Mouse (Mus musculus) heart, embryonic 15.5 days (tissue): Measurements from ENCODE around the gene Crk. TPM values are rescaled to one million over a fixed set of nuclear protein-coding genes. Genes with fewer than 3 reads are reported as not detected.

Source experiments
- ATAC-seq: fragments of 200-750 bp; cut with Nextera tagmentation; replicated peaks from 2 replicates; pipeline ENCODE4 v1.8.0; 2017; ENCODE audit warnings: low read depth, moderate TSS enrichment; ENCODE audit not compliant: insufficient number of reproducible peaks, insufficient read depth, low FRiP score
- H3K27ac ChIP-seq: fragments of 300-500 bp; sonication (generic); 2 replicates; pipeline ENCODE4 v1.5.1; 2015; ENCODE audit warnings: mild to moderate bottlenecking, inconsistent platforms
- H3K27me3 ChIP-seq: fragments of 300-500 bp; sonication (generic); 2 replicates; pipeline ENCODE4 v1.6.1; 2015; ENCODE audit warnings: inconsistent platforms
- H3K36me3 ChIP-seq: fragments of 300-500 bp; sonication (generic); 2 replicates; pipeline ENCODE4 v1.6.1; 2015; ENCODE audit warnings: mild to moderate bottlenecking, inconsistent platforms
- H3K4me1 ChIP-seq: fragments of 300-500 bp; sonication (generic); replicated peaks from 2 replicates; pipeline ENCODE4 v1.6.1; 2015; ENCODE audit warnings: inconsistent platforms
- H3K4me2 ChIP-seq: fragments of 300-500 bp; sonication (generic); 2 replicates; pipeline ENCODE4 v1.6.1; 2015; ENCODE audit warnings: inconsistent platforms, mild to moderate bottlenecking, moderate library complexity
- H3K4me3 ChIP-seq: fragments of 300-500 bp; sonication (generic); 2 replicates; pipeline ENCODE4 v1.5.1; 2015; ENCODE audit warnings: mild to moderate bottlenecking, inconsistent platforms
- H3K9ac ChIP-seq: fragments of 300-500 bp; sonication (generic); 2 replicates; pipeline ENCODE4 v1.6.1; 2015; ENCODE audit warnings: mild to moderate bottlenecking, inconsistent platforms
- H3K9me3 ChIP-seq: fragments of 300-500 bp; sonication (generic); replicated peaks from 2 replicates; pipeline ENCODE4 v1.6.1; 2016; ENCODE audit warnings: inconsistent platforms
- WGBS: fragments of 180-500 bp; shearing (Covaris S2); methylation state at CpG from one replicate; pipeline ENCODE4 v1.1.7; 2015; ENCODE audit warnings: mixed read lengths; 5-methylcytosine and 5-hydroxymethylcytosine counted together
- polyA plus RNA-seq: library from polyadenylated mRNA; unstranded; fragments of >200 nt; fragmentation: Nextera tagmentation; extraction: Ambion mirVana; gene quantifications from 2 replicates; pipeline ENCODE4 v1.2.1, GENCODE M21; 2015

The Crk gene
- polyA plus RNA-seq: 82.3 and 95.8 TPM in 2 replicates

DNA sequence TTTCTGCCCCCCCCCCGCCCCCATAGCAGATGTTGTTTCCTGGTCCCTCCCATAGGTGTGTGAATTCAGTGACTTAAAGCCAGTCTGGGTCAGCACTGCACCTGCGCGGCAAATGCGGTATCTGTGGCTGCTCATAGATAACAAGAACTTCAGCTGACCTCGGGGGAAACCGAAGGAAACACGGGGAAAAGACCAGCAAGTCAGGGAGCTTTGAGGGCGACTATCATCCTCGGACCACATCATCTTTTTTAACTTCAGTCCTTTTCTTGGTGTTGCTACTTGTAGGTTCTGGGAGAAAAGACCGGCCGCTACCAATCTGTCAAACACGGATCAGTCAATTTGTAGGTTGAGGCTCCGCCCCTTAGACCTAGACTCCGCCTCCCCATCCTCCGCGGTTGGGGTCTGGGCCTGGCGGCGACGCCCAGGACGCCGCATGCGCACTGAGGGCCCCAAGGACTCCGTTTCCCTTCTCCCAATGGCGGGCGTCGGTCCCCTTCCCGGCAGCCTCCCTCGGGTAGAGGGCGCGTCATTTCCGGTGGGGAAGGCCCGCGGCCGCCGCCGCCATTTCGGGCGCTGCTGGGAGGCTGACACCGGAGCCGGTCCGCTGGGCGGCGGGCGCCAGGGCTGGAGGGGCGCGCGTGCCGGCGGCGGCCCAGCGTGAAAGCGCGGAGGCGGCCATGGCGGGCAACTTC is at the start of gene Crk:
Gene Crk, plus strand, starts transcription at position 513 of the 692 bp plus-strand sequence.
- peaks cover 9% of the 10 kb centered on the region; the same call in 1 of the 2 replicates for H3K36me3 ChIP-seq
- peak within 1 kb of the TSS; percentile 99 for H3K9ac ChIP-seq
- peak; percentile 97 for ATAC-seq
- peak within 1 kb of the TSS; percentile 99 for H3K4me3 ChIP-seq
- peak within 1 kb of the TSS; percentile 98 for H3K27ac ChIP-seq
- WGBS: under 1% methylated on average over 55 of the region's 55 CpGs
- no peaks in the 10 kb centered on the region for H3K27me3 ChIP-seq
- peak within 1 kb of the TSS; percentile 76 for H3K4me2 ChIP-seq
- H3K9me3 ChIP-seq: no peaks in the 10 kb centered on the region
- peaks cover 19% of the 10 kb centered on the region for H3K4me1 ChIP-seq

DNA sequence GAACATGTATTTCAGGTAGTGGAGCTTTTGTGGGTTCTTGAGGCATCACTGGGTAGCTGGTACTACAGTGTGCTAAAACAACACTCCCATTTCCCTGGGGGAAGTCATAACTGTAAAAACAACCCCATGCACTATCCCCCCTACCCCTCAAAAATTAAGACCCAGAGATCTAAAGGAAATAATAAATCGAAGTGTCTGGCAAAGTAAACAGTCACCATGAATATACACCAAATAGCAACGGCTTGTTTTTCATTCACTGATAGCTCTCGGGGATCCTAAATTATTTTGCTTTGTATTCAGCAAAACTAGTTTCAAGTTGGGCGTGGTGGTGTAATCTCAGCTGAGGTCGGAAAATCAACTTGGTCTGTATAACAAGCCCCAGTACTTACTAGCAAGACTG is 49.0 kb upstream of the Crk start:
- Histone ChIP-seq H3K9ac (peak overlapping the region; percentile 59), H3K36me3 (peaks cover 37% of the 10 kb centered on the region), H3K27me3 (no peaks in the 10 kb centered on the region), H3K4me1 (peaks cover 31% of the 10 kb centered on the region), H3K9me3 (no peaks in the 10 kb centered on the region), H3K27ac (peak overlapping the region; percentile 81), H3K4me3 (peak overlapping the region; percentile 89), H3K4me2 (peak overlapping the region; percentile 90)
- WGBS: 11% methylated on average over 5 of the region's 5 CpGs
- no peak for ATAC-seq

DNA sequence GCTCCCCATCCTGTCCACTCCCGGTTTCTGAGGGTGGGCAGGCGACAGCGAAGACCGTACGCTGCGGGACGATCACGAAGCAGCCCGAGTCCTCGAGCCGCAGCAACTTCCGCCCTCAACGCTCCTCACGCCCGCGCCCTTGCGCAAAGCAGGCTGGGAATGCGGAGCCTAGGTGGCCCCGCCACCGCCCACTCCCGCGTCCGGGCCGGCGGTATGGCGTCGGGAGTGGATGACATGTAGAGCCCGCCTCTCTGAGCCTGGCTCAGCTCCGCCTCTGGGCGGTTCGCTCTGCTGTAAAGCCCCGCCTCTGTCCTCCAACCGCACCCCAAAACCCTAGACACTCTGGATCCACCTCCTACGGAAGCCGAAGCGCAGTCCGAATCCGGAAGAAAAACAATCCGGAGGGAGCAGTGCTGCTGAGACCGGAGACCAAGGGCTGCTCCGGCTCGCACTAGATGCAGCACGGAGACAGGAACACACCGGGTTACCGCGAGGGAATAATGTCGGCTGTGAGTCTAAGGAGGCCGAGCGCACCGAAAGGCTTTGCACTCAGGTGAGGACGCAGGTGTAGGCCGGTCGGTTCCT is 48.3 kb upstream of the Crk start, which contains the start of gene Inpp5k:
Gene Inpp5k, plus strand, starts transcription at position 344 of the 585 bp plus-strand sequence.
- Histone ChIP-seq H3K9me3 (no peaks in the 10 kb centered on the region), H3K4me1 (peaks cover 25% of the 10 kb centered on the region), H3K4me3 (peak within 1 kb of the TSS; percentile 89), H3K27ac (peak within 1 kb of the TSS; percentile 81), H3K4me2 (peak within 1 kb of the TSS; percentile 90), H3K9ac (peak within 1 kb of the TSS; percentile 75), H3K36me3 (peaks cover 32% of the 10 kb centered on the region), H3K27me3 (no peaks in the 10 kb centered on the region)
- ATAC-seq: peak; percentile 100
- WGBS: under 1% methylated on average over 53 of the region's 53 CpGs

DNA sequence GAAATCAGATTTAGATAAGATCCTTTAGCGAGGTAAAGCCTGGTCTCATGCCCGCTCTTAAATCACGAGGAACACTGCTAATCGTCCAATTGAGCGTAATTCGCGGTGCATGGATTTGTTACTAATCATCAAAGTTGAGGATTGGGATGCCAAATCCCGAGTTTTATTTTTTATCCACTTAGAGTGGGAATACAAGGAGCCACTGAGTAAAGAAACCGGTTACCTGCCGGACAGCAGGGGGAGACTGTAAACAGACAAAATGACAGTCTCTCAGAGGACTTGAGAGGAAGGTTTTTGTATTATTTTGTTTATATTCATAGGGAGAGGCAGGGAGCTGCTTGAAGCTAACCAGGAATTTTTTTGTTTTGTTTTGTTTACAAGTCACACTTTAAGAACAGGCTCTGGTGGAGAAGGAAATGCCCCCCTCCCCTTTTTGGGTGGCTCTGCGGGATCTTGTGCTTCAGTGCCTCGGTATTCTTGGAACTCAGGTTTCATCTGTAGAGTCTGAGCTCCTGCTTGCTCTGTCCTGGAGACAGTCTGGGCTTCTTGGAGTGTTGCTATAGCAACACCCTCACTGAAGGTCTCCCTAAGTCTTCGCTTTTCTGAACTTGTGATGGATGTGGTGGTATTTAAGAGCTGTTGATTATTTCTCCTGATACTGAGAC is 47.4 kb upstream of the Crk start:
- no peaks in the 10 kb centered on the region for H3K9me3 ChIP-seq
- H3K4me2 ChIP-seq: peak overlapping the region; percentile 90
- H3K36me3 ChIP-seq: peaks cover 25% of the 10 kb centered on the region
- peak overlapping the region; percentile 81 for H3K27ac ChIP-seq
- 8% methylated on average over 13 of the region's 13 CpGs for WGBS
- H3K9ac ChIP-seq: peak overlapping the region; percentile 75
- no peaks in the 10 kb centered on the region for H3K27me3 ChIP-seq
- peaks cover 24% of the 10 kb centered on the region for H3K4me1 ChIP-seq
- peak overlapping the region; percentile 89 for H3K4me3 ChIP-seq
- ATAC-seq: no peak

DNA sequence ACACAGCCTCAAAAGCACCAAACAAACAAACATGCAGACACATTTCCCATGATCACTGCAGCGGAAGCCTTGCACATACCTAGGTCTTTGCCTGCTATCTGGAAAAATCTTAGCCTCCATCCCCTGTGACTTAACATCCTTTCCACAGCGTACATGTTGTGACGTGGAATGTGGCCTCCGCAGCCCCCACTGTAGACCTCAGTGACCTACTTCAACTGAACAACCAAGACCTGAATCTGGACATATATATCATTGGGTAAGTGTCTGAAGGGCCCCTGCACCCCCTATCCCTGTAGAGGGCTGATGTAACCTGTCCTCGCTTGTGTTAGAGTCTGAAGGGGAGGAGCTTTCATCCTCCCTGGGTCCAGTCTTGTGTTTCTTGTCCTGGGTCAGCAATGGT is 46.1 kb upstream of the Crk start:
- H3K4me2 ChIP-seq: no peak overlapping the region
- H3K4me3 ChIP-seq: no peak overlapping the region
- no peak overlapping the region for H3K27ac ChIP-seq
- H3K27me3 ChIP-seq: no peaks in the 10 kb centered on the region
- ATAC-seq: no peak
- H3K9ac ChIP-seq: no peak overlapping the region
- H3K9me3 ChIP-seq: no peaks in the 10 kb centered on the region
- H3K4me1 ChIP-seq: peaks cover 24% of the 10 kb centered on the region
- 81% methylated on average over 5 of the region's 5 CpGs for WGBS
- peaks cover 25% of the 10 kb centered on the region for H3K36me3 ChIP-seq

DNA sequence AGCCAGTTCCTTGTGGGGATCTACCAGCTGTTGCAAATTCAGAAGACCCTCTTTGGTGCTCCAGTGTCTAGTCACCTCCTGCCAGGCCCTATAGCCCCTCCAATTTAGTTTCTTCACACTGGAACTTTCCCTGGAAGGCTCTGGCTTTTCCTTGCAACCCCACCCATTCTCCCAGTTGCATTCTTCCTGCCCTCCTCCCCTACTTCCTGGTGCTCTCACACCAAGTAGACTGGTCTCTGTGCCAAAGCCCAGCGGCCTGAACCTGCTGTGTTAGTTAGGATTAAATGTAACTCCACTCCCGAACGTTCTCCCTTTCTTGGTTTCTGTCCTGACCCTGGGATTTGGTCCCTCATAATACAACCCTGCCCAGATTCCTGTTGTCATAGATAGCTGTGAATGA is 44.3 kb upstream of the Crk start:
- Histone ChIP-seq H3K4me3 (no peak overlapping the region), H3K27me3 (no peaks in the 10 kb centered on the region), H3K27ac (peak overlapping the region; percentile 48; the same call in 1 of the 2 replicates), H3K4me1 (peaks cover 20% of the 10 kb centered on the region), H3K9ac (no peak overlapping the region), H3K9me3 (no peaks in the 10 kb centered on the region), H3K36me3 (peaks cover 21% of the 10 kb centered on the region), H3K4me2 (no peak overlapping the region)
- ATAC-seq: no peak
- 58% methylated on average over 3 of the region's 3 CpGs for WGBS

DNA sequence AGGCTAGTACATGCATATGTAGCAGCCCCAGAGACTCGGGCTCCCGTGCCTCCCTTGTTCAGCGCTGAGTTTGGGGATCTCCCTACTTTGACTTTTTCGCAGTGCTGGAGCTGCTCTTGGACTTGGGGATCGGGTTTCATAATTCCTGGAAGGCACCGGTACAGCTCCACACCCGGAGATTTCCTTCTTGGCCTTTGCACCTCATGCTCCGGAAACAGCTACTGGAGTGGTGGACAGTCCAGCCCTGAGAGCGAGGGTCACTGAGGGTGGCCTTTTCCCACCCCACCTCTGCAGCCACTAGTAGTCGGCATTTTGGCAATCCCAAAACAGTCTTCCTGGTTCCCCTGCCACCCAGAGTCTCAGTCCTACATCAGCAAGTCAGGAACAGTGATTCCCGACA is 43.7 kb upstream of the Crk start:
- WGBS: 59% methylated on average over 11 of the region's 11 CpGs
- H3K4me2 ChIP-seq: no peak overlapping the region
- peak overlapping the region; percentile 48 for H3K27ac ChIP-seq
- no peaks in the 10 kb centered on the region for H3K27me3 ChIP-seq
- no peak for ATAC-seq
- no peaks in the 10 kb centered on the region for H3K9me3 ChIP-seq
- no peak overlapping the region for H3K4me3 ChIP-seq
- no peak overlapping the region for H3K9ac ChIP-seq
- H3K36me3 ChIP-seq: peaks cover 21% of the 10 kb centered on the region
- H3K4me1 ChIP-seq: peaks cover 15% of the 10 kb centered on the region

DNA sequence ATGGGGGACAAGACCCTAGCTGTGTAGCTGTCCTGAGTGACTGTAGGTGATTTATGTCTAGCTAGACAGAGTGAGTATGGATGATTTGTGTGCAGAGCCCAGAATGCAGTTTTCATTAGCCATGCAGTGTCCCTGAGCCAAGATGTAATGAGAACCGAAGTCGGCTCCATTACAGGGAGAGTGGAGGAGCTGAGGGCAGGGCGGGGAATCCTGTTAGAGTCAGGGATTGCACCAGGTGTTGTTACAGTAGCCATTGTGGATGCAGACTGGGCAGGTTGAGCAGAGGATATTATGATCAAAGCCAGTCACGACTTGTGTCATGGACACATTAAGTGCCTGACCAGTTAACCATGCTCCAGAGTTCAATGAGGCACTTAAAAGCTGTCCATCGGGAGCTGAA is 35.7 kb upstream of the Crk start:
- Histone ChIP-seq H3K27ac (no peak overlapping the region), H3K4me2 (no peak overlapping the region), H3K9ac (no peak overlapping the region), H3K4me3 (no peak overlapping the region), H3K4me1 (peaks cover 14% of the 10 kb centered on the region), H3K27me3 (no peaks in the 10 kb centered on the region), H3K9me3 (no peaks in the 10 kb centered on the region), H3K36me3 (no peaks in the 10 kb centered on the region; the same call in 1 of the 2 replicates)
- 65% methylated on average over 5 of the region's 5 CpGs for WGBS
- ATAC-seq: no peak

DNA sequence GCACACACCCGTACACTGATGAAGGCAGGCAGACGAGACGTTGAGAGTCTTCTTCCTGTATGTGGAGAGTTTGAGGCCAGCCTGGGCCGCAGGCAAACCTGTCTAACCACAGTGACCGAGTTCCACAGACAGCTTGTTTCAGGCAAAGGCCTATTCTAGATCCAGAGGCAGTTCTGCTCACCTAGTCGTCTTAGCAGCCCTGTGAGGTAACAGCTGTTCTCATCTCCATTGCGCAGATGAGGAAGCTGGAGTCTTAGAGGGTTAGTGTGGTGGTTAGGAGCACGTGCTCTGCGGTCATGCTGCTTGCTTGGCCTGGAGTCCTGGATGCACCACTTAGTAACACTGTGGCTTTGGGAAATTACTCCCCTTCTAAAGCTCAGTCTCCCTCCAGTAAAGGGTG is 34.4 kb upstream of the Crk start:
- no peaks in the 10 kb centered on the region for H3K9me3 ChIP-seq
- peaks cover 27% of the 10 kb centered on the region for H3K4me1 ChIP-seq
- H3K36me3 ChIP-seq: no peaks in the 10 kb centered on the region; the same call in 1 of the 2 replicates
- ATAC-seq: no peak
- no peak overlapping the region for H3K4me2 ChIP-seq
- no peak overlapping the region for H3K4me3 ChIP-seq
- WGBS: 75% methylated on average over 9 of the region's 9 CpGs
- no peaks in the 10 kb centered on the region for H3K27me3 ChIP-seq
- H3K27ac ChIP-seq: no peak overlapping the region
- no peak overlapping the region for H3K9ac ChIP-seq

DNA sequence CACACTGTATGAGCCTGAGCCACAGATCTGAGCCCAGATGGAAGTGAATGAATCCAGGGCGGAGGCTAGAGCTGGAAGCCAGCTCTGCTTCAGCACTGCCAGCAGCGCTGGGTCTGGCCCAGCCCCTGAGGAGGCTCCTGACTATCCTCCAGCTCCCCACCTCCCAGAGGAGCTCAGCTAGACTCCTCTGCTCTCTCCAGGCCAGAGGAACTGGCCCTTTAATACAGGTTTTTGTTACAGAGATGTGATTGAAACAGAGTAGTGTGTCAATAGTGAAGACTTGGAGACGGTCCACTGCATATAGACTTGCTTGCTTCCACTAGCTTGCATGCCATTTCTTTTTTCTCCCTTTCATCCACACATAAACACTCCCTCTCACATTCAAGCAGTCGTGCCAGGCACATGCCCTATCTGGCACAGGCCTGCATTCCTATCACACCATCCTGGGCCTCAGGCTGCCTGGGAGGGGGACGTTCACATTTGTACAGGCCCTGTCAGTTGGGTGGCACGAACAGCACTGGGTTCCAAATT is 31.3 kb upstream of the Crk start:
- Histone ChIP-seq H3K4me2 (no peak overlapping the region), H3K9ac (no peak overlapping the region), H3K4me3 (no peak overlapping the region), H3K4me1 (peaks cover 46% of the 10 kb centered on the region), H3K9me3 (no peaks in the 10 kb centered on the region), H3K27ac (peak overlapping the region; percentile 96), H3K27me3 (no peaks in the 10 kb centered on the region), H3K36me3 (no peaks in the 10 kb centered on the region)
- no peak; the same call in 1 of the 2 replicates for ATAC-seq
- WGBS: 32% methylated on average over 6 of the region's 6 CpGs

DNA sequence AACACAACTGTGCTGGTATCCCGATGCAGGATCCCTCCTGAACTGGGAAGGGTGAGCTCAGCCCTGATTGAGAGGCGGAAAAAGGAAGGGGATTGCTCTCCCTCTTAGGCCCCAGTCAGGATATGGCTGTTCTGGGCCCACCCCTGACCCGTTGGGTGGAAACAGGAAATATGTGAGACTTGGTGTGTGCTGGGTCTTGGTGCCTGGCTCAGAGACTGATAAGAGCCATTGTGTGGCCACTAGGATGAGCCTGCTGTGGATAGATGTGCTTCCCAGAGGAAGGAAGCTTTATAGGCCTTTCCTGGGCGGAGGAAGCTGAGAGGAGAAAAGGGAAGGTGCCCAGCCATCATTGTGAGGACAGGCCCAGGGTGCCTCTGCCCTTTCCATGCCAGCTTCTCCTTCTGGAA is 29.9 kb upstream of the Crk start:
- 57% methylated on average over 4 of the region's 4 CpGs for WGBS
- Histone ChIP-seq H3K4me2 (no peak overlapping the region), H3K4me3 (no peak overlapping the region), H3K9ac (0 out of 2 replicates have a peak overlapping the region, but pooled peaks have one; percentile 25), H3K27ac (peak overlapping the region; percentile 96), H3K4me1 (peaks cover 60% of the 10 kb centered on the region), H3K9me3 (no peaks in the 10 kb centered on the region), H3K36me3 (no peaks in the 10 kb centered on the region), H3K27me3 (no peaks in the 10 kb centered on the region)
- ATAC-seq: peak; percentile 12; the same call in 1 of the 2 replicates
